In the genomic region with DNA sequence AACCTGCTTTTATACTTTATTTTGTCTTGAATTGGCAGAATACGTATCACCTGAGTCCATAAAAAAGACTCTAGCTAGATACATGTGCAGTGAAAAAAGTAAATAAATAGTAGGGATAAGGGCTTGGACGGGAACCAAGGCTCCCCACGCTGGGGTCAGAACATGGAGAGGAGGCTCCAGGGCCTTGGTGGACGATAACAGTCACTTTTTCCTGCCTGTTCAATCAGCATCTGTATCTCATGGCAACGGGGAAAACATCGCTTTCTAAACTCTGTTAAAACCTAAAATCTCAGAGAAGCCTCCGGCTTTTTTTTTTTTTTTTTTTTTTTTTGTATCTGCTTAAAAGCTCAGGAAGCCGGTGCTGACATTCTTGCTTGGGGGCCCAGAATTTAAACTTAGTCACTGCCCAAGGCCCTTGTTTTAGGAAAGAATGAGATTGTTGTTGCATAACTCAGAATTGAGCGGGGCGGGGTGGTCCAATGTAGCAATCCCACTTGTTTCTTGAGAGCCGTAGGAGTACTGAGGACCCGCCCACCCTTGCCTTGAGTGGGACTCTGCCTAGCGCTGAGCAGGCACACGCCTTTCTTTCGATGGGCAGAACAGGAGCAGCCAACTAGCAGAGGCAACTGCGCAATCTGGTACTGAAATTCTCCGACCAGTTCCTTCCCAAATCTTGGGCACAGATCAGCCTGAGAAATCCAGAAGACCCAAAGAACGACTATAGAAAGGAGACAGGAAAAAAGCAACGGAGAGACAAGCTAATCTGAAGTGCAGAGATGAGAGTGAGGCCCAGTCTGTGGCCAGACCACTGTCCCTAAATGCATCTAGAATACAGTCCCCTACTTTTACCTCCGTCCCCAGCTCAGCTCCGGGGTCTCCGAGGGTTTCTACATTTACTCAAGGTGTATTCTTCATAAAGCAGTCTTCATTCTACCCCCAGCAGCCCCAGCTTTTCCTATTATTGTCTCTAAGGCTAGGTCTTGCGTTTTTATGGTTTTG, we compare ENCODE assay signal across 1 mouse cellular context.
TF ChIP-seq lines count a peak whose summit lies in the region.

No protein-coding gene starts in this region.

TF ChIP-seq in myocyte, 11 proteins besides CTCF, POLR2A, EP300 and RAD21:
- TF ChIP-seq CEBPB (IDR thresholded peaks at IDR 0.05; ENCODE audit: insufficient read depth, poor library complexity, severe bottlenecking) (0 out of 2 replicates have a peak, but pooled peaks have one; percentile 30), REST (IDR thresholded peaks at IDR 0.05; ENCODE audit: insufficient read depth, insufficient read length) (no peak)
